Comparison of ENCODE assay signal across 9 mouse cellular contexts in genomic region chr8:120225421-120226151, GRCm38 (mm10). TPM values are rescaled to one million over a fixed set of nuclear protein-coding genes. Genes with fewer than 3 reads are reported as not detected.
DNase-seq lines count a peak whose midpoint lies in the region; ATAC-seq and TF ChIP-seq lines count a peak whose summit lies in the region.
"Had no signal": no experiment of that assay in that cellular context is flagged by ENCODE, and none has a peak within 500 bp of the region (broad histone marks: within the 10 kb centered on the region; RNA-seq: fewer than 3 reads in every experiment).

No protein-coding gene starts in this region.

- ATAC-seq in activated CD4-positive, CD25-positive, alpha-beta regulatory T cell, adult 4 months: peak; percentile 43
- no peak for ATAC-seq in hindbrain, postnatal 0 days

- TF ChIP-seq CTCF in layer of hippocampus, adult 2 months (conservative IDR thresholded peaks at IDR 0.05): no peak
- peak; percentile 16; the same call in 1 of the 2 replicates for TF ChIP-seq CTCF in hindbrain, postnatal 0 days (IDR thresholded peaks at IDR 0.05; ENCODE audit: low read depth)
- TF ChIP-seq CTCF in olfactory bulb, adult 2 months (IDR thresholded peaks at IDR 0.05; ENCODE audit: insufficient read depth, low read depth, low read length): no peak

- no peak overlapping the region for H3K9ac ChIP-seq in hindbrain, postnatal 0 days (replicated peaks; ENCODE audit: low read length)
- H3K9ac ChIP-seq: lung, embryonic 15.5 days had no signal

- H3K4me1 ChIP-seq in hindbrain, postnatal 0 days (ENCODE audit: insufficient read depth, low read length): peaks cover 13% of the 10 kb centered on the region; the same call in 1 of the 2 replicates
- peaks cover 50% of the 10 kb centered on the region for H3K4me1 ChIP-seq in olfactory bulb, adult 2 months (ENCODE audit: control insufficient read depth, insufficient read depth, low read length)

- no peak overlapping the region for H3K4me3 ChIP-seq in layer of hippocampus, adult 2 months
- no peak overlapping the region for H3K4me3 ChIP-seq in hindbrain, postnatal 0 days (ENCODE audit: low read length)
- no peak overlapping the region for H3K4me3 ChIP-seq in olfactory bulb, adult 2 months (ENCODE audit: insufficient read depth, low read depth, low read length)
- H3K4me3 ChIP-seq: lung, embryonic 15.5 days had no signal

- no peaks in the 10 kb centered on the region for H3K27me3 ChIP-seq in hindbrain, postnatal 0 days (ENCODE audit: insufficient read depth, low read length)

- H3K9me3 ChIP-seq in hindbrain, postnatal 0 days (ENCODE audit: low read length): no peaks in the 10 kb centered on the region
- H3K9me3 ChIP-seq: lung, embryonic 15.5 days had no signal

- DNase-seq in layer of hippocampus, adult 2 months (ENCODE audit: low spot score in 2 of 2): peak; percentile 60 to 82
- DNase-seq in layer of hippocampus, postnatal 25 days (ENCODE audit: extremely low spot score in 1 of 2, low spot score in 1 of 2): no peak
- no peak for DNase-seq in hindbrain, postnatal 0 days (ENCODE audit: low spot score)
- DNase-seq in urinary bladder, postnatal 14 days (ENCODE audit: low spot score): no peak
- no peak for DNase-seq in kidney, postnatal 14 days
- DNase-seq in heart, adult 8-10 months (ENCODE audit: low spot score): no peak

- H3K4me2 ChIP-seq in hindbrain, postnatal 0 days (ENCODE audit: low read depth, low read length): no peak overlapping the region
- H3K4me2 ChIP-seq: lung, embryonic 15.5 days had no signal

- TF ChIP-seq POLR2A in olfactory bulb, adult 2 months (IDR thresholded peaks at IDR 0.05; ENCODE audit: insufficient read depth, low read depth, low read length): no peak

- H3K36me3 ChIP-seq in hindbrain, postnatal 0 days (ENCODE audit: insufficient read depth, low read length): no peaks in the 10 kb centered on the region
- H3K36me3 ChIP-seq: lung, embryonic 15.5 days had no signal

- peak overlapping the region; percentile 37; the same call in 1 of the 2 replicates for H3K27ac ChIP-seq in layer of hippocampus, adult 2 months
- no peak overlapping the region for H3K27ac ChIP-seq in hindbrain, postnatal 0 days
- peak overlapping the region; percentile 64 for H3K27ac ChIP-seq in olfactory bulb, adult 2 months (ENCODE audit: insufficient read depth, low read depth, low read length)

- WGBS in hindbrain, postnatal 0 days: 31% methylated on average over 10 of the region's 10 CpGs
- 36% methylated on average over 10 of the region's 10 CpGs for WGBS in olfactory bulb, adult 2 months

RNA-seq across cellular contexts. Expression of gene Gse1, which starts 2.7 kb away (rescaled TPM):
- total RNA-seq in layer of hippocampus, adult 2 months (2021): 100 to 1,000 TPM; 146 to 158 TPM
- total RNA-seq in layer of hippocampus, postnatal 25 days (2021): 100 to 1,000 TPM; 121 to 145 TPM
- 1 to 10 TPM; 2.9 to 4.1 TPM for polyA plus RNA-seq in activated CD4-positive, CD25-positive, alpha-beta regulatory T cell, adult 4 months (2017; shearing (Covaris generic))
- total RNA-seq in hindbrain, postnatal 0 days (2014; rRNA removed): 37.5 and 48.3 TPM in 2 replicates
- 12.3 and 13.4 TPM in 2 replicates for polyA plus RNA-seq in hindbrain, postnatal 0 days (2015; fragmentation: Nextera tagmentation; extraction: Ambion mirVana)
- polyA plus RNA-seq in olfactory bulb, adult 2 months (2012; ENCODE audit: insufficient read depth, insufficient read length, low replicate concordance, missing spikeins): 42.5 and 91.1 TPM in 2 replicates
- total RNA-seq in heart, adult 8-10 months (2022): 10 to 100 TPM; 18.9 to 29.1 (median 23.3) TPM

RNA-seq across cellular contexts. Expression of gene Fam92b, which starts 48.3 kb away (rescaled TPM):
- under 1 TPM; 0.31 to 0.91 TPM for total RNA-seq in layer of hippocampus, adult 2 months (2021)
- under 1 TPM; 0.61 to 0.71 TPM for total RNA-seq in layer of hippocampus, postnatal 25 days (2021)
- not detected for polyA plus RNA-seq in activated CD4-positive, CD25-positive, alpha-beta regulatory T cell, adult 4 months (2017; shearing (Covaris generic))
- total RNA-seq in hindbrain, postnatal 0 days (2014; rRNA removed): 1.2 and 3.3 TPM in 2 replicates
- polyA plus RNA-seq in hindbrain, postnatal 0 days (2015; fragmentation: Nextera tagmentation; extraction: Ambion mirVana): 1.6 and 2.0 TPM in 2 replicates
- polyA plus RNA-seq in olfactory bulb, adult 2 months (2012; ENCODE audit: insufficient read depth, insufficient read length, low replicate concordance, missing spikeins): not detected in 2 replicates
- total RNA-seq in heart, adult 8-10 months (2022): not detected

Comparison
In these comparisons a context has a peak if more than half of its experiments do, and no peak if none do; other contexts are left out.
1. DNase-seq: peak in layer of hippocampus, adult 2 months (2 of 2); none in layer of hippocampus, postnatal 25 days (0 of 2), hindbrain, postnatal 0 days (single experiment), urinary bladder, postnatal 14 days (single experiment), kidney, postnatal 14 days (single experiment) and heart, adult 8-10 months (single experiment).